Mouse (Mus musculus) brain, embryonic 14.5 days (tissue): Measurements from ENCODE around the gene Med15.

Experiments used
- CTCF ChIP-seq: fragments of 200-500 bp; IDR thresholded peaks from 2 replicates; pipeline ENCODE4 v1.5.1; 2012; ENCODE audit warnings: inconsistent platforms, mild to moderate bottlenecking, moderate library complexity, borderline replicate concordance; ENCODE audit not compliant: insufficient read depth, insufficient read length; ENCODE audit errors: extremely low read depth
- POLR2A ChIP-seq: fragments of 200-500 bp; IDR thresholded peaks from 2 replicates; pipeline ENCODE4 v1.6.1; 2012; ENCODE audit warnings: mild to moderate bottlenecking, inconsistent platforms, borderline replicate concordance; ENCODE audit not compliant: poor library complexity, insufficient read depth, insufficient read length, severe bottlenecking; ENCODE audit errors: extremely low read depth

DNA sequence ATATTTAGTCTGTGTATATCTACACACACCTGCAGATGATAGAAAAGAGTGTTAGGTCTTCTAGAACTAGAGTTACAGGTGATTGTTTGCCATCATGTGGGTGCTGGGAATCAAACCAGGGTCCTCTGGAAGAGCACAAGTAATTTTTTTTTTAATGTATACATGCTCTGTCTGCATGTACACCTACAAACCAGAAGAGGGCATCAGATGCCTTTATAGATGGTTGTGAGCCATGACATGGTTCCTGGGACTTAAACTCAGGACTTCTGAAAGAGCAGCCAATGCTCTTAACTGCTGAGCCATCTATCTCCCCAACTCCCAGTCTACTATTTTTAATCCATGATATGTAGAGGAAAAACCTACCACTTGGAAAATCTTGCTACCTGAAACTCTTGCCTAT lies 2.7 kb downstream of the Med15 start:
- TF ChIP-seq CTCF (no peak), POLR2A (no peak)
